Mouse (Mus musculus): Measurements from ENCODE around the gene Ncdn. TPM values are rescaled to one million over a fixed set of nuclear protein-coding genes. Genes with fewer than 3 reads are reported as not detected.

Ncdn gene
- polyA plus RNA-seq, 1 experiment from 2014 or later = 71.3 TPM

DNA sequence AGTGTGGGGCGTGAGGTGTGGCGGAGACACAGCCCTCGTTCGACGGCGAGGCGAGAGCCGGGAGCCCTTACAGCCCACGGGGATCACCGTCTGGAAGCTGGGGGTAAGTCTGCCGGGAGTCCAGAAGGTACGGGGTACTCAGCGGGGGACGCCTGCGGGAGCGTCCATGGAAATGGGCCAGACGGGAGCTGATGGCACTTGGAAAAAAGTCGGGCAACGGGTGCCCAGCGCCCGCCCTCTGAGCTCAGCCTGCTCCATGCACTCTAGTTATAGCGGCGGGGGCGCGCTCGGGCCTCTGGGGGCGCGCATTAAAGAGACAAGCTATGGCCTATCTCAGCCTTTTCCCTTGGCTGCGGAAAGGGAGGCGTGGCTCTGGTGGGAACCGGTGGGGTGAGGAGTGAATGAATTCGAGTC is 17.2 kb downstream of the Ncdn start, which contains the start of gene Tfap2e:
Tfap2e (minus strand) TSS at position 240 of the 414 bp plus-strand sequence.
- Histone ChIP-seq H3K9ac (replicated peaks) (peak within 1 kb of the TSS; percentile 53), H3K27ac (no peak within 1 kb of the TSS), H3K4me1 (replicated peaks) (peaks cover 28% of the 10 kb centered on the region), H3K4me3 (replicated peaks) (peak within 1 kb of the TSS; percentile 34), H3K27me3 (peaks cover 99% of the 10 kb centered on the region), H3K4me2 (replicated peaks) (peak within 1 kb of the TSS; percentile 44), H3K36me3 (no peaks in the 10 kb centered on the region), H3K9me3 (no peaks in the 10 kb centered on the region)
- WGBS = under 1% methylated on average over 32 of the region's 32 CpGs
- peak; percentile 62 for ATAC-seq

DNA sequence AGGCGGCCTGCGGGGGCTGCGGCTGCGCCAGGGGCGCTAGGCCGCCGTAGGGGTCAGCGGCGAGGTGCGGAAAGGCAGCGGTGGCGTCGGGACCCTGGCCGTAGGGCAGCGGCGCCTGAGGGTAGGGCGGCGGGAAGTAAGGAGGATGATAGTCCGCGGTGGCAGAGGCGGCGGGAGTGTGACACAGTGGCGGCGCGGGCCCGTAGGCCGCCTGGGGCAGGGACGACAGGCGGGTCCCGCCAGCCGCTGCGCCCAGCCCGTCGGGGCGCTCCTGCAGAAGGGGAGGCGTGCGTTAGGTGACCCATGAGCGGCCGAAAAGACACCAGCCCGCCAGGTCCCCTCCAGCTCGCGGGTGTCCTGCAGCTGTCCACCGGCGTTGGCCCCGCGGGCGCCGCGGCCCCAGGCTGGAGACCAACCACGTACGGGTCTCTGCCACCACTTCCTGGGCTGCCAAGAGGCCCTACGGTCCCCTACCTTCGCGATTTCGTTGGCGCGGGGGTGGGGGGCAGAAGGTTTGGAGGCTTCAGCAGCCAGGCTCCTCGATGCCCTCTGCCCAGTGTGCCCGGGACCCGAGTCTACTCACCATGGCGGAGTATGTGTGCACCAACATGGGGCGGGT is 17.7 kb downstream of the Ncdn start:
- H3K4me1 ChIP-seq (replicated peaks) = peaks cover 28% of the 10 kb centered on the region
- ATAC-seq = peak; percentile 65
- peak overlapping the region; percentile 53; the same call in 1 of the 2 replicates for H3K9ac ChIP-seq (replicated peaks)
- peak overlapping the region; percentile 44 for H3K4me2 ChIP-seq (replicated peaks)
- no peak overlapping the region for H3K27ac ChIP-seq
- H3K36me3 ChIP-seq = no peaks in the 10 kb centered on the region
- peak overlapping the region; percentile 34 for H3K4me3 ChIP-seq (replicated peaks)
- peaks cover 100% of the 10 kb centered on the region for H3K27me3 ChIP-seq
- H3K9me3 ChIP-seq = no peaks in the 10 kb centered on the region
- WGBS = 2% methylated on average over 46 of the region's 62 CpGs

DNA sequence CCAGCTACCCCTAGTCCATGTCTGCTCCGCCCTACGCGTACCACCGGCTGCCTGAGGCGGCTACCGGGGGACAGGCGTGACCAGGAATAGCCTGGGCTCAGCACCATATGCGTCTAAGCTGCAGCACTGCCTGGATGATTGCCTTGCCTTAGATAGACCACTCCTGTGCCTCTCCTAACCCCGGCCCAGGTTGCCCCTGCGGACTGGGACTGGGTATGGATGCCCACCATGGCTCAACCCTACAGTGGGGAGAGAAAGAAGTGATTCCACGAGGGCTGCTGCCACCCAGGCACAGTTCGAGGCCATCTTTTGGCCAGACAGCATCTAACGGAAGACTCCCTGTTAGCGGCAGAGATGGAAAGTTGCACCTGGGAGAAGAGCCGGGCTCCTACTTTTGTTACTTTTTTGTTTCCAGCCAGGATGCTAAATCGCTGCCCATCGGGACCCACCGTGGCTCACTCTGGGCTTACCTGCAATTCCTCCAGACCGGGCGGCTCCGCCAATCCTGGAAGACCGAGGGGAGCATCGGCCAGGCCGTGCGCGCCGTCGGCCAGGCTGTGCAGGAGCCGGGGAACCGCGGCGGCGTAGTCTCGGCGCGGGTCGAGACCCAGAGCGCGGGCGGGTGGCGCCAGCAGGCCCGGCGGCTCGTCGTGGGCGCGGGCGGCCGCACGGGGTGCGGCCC is 18.4 kb downstream of the Ncdn start:
- Histone ChIP-seq H3K4me1 (replicated peaks) (peaks cover 28% of the 10 kb centered on the region), H3K9me3 (no peaks in the 10 kb centered on the region), H3K9ac (replicated peaks) (peak overlapping the region; percentile 48; the same call in 1 of the 2 replicates), H3K36me3 (no peaks in the 10 kb centered on the region), H3K27ac (no peak overlapping the region), H3K27me3 (peaks cover 100% of the 10 kb centered on the region), H3K4me2 (replicated peaks) (peak overlapping the region; percentile 44), H3K4me3 (replicated peaks) (peak overlapping the region; percentile 34)
- 2% methylated on average over 50 of the region's 51 CpGs for WGBS
- peak; percentile 48; the same call in 1 of the 2 replicates for ATAC-seq

DNA sequence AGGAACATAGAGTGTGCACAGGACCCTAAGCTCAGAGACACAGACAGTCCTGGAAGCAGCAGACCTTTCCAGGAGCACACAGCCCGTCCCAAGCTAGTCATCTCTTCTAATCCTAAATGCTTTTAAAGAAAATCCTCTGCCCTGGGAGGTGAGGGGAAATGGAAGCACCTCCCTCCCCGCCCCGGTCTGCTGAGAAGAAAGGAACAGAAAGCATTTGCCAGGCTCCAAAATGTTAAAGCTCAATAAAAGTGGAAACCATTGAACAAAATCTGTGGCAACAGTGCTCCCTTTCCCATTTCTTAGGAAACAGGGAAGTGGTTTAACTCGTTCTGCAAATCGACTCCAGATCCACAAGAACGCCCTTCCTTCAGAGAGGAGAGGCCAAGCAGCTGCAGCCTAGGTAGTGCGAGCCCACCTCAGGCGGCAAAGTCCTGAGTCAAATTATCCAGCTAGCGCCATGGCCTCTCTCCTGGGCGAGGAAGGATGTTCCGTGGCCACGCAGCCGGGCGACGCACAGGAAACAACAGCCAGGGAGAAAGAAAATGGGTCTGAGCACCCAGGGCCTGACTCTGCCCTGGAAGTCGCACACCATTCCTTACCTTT is 19.1 kb downstream of the Ncdn start:
- ATAC-seq = no peak
- peak overlapping the region; percentile 34 for H3K4me3 ChIP-seq (replicated peaks)
- 1% methylated on average over 16 of the region's 16 CpGs for WGBS
- peaks cover 99% of the 10 kb centered on the region for H3K27me3 ChIP-seq
- H3K4me1 ChIP-seq (replicated peaks) = peaks cover 28% of the 10 kb centered on the region
- no peaks in the 10 kb centered on the region for H3K36me3 ChIP-seq
- H3K4me2 ChIP-seq (replicated peaks) = peak overlapping the region; percentile 44
- H3K9ac ChIP-seq (replicated peaks) = no peak overlapping the region
- H3K27ac ChIP-seq = no peak overlapping the region
- no peaks in the 10 kb centered on the region for H3K9me3 ChIP-seq

DNA sequence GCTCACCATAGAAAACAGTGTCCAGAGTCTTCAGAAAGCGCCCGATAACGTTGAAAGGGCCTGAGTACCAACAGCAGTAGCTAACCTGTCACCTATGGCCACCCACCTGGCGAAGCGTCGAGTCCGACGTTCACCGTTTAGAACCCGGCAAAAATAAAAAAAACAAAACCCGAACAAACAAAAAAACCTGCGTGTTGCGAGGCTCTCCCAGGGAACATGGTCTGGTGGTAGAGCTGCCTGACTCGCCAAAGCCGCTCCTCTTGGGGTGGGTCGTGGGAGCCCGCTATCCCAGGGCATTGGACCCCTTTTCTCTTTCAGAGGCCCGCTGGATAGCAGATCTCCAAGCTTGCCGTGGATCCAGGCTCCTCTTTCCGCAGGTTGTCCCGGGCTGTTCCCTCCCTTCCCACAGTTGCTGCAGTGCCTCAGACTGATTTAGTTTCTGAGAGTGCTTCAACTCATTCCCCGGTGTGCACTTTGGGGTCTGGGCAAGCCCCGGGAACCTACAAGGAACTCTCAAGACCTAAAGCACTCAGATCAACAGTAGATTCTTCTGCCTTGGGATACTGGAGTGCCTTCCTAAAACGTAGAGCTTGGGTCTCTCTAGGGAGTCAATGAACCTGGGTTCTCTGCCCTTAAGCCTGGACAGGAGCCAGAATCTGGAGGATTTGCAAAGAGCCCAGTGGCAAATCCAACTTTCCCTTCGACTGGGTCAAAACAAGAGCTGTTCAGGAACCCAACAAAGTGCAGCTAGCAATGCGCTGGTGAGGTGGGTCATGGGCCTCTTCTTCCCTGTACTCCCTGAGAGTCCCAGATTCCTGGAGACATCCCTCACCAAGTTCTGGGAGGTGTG is 20.5 kb downstream of the Ncdn start:
- H3K4me1 ChIP-seq (replicated peaks) = peaks cover 28% of the 10 kb centered on the region
- no peaks in the 10 kb centered on the region for H3K36me3 ChIP-seq
- H3K27me3 ChIP-seq = peaks cover 92% of the 10 kb centered on the region
- WGBS = 3% methylated on average over 26 of the region's 26 CpGs
- no peaks in the 10 kb centered on the region for H3K9me3 ChIP-seq
- peak overlapping the region; percentile 45 for H3K4me2 ChIP-seq (replicated peaks)
- no peak for ATAC-seq
- H3K4me3 ChIP-seq (replicated peaks) = peak overlapping the region; percentile 26
- no peak overlapping the region for H3K27ac ChIP-seq
- no peak overlapping the region for H3K9ac ChIP-seq (replicated peaks)

DNA sequence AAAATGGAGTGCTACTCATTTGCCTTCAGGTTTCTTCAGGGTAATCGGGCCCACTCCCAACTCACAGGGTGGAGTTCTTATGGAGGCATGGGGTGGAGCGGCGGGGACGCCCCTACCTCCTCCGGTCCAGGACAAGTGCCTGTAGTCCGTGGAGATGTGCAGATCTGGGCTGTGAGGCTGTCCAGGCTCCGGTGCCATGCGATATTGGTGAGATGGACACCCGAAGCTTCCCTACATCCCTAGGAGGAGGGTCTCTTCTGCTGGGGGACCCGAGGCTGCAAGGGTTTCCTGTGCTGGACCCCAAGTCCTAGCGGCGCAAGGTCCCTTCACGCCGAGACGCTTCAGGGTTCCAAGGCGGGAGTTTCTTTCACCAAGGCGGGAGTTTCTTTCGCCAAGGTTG is 21.1 kb downstream of the Ncdn start:
- H3K27me3 ChIP-seq = peaks cover 85% of the 10 kb centered on the region
- 3% methylated on average over 18 of the region's 18 CpGs for WGBS
- no peak overlapping the region for H3K9ac ChIP-seq (replicated peaks)
- no peaks in the 10 kb centered on the region for H3K9me3 ChIP-seq
- peak overlapping the region; percentile 45 for H3K4me2 ChIP-seq (replicated peaks)
- peak overlapping the region; percentile 26 for H3K4me3 ChIP-seq (replicated peaks)
- H3K4me1 ChIP-seq (replicated peaks) = peaks cover 28% of the 10 kb centered on the region
- H3K27ac ChIP-seq = no peak overlapping the region
- ATAC-seq = no peak
- no peaks in the 10 kb centered on the region for H3K36me3 ChIP-seq

DNA sequence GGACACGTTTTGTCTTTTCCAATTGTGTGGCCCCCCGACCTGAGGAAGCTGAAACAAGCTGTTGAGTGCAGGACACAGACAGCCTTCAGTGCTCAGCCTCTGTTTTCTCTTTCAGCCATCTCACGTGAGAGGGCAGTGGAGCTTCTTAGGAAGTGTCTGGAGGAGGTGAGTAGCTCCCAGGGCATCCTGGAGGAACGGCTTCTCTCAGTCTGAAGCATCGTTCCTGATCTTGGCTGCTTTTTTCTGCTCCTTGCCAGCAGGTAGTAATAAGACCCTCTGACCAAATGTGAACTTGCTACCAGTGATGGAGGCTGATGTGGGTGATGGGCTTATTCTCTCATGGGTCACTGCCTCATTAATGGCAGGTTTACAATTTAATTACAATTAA is 45.8 kb downstream of the Ncdn start:
- Histone ChIP-seq H3K4me2 (replicated peaks) (no peak overlapping the region; the same call in 1 of the 2 replicates), H3K36me3 (peaks cover 70% of the 10 kb centered on the region), H3K4me1 (replicated peaks) (peaks cover 21% of the 10 kb centered on the region), H3K9ac (replicated peaks) (no peak overlapping the region), H3K4me3 (replicated peaks) (no peak overlapping the region), H3K27ac (peak overlapping the region; percentile 45), H3K9me3 (no peaks in the 10 kb centered on the region), H3K27me3 (no peaks in the 10 kb centered on the region)
- no peak for ATAC-seq
- 39% methylated on average over 5 of the region's 5 CpGs for WGBS

DNA sequence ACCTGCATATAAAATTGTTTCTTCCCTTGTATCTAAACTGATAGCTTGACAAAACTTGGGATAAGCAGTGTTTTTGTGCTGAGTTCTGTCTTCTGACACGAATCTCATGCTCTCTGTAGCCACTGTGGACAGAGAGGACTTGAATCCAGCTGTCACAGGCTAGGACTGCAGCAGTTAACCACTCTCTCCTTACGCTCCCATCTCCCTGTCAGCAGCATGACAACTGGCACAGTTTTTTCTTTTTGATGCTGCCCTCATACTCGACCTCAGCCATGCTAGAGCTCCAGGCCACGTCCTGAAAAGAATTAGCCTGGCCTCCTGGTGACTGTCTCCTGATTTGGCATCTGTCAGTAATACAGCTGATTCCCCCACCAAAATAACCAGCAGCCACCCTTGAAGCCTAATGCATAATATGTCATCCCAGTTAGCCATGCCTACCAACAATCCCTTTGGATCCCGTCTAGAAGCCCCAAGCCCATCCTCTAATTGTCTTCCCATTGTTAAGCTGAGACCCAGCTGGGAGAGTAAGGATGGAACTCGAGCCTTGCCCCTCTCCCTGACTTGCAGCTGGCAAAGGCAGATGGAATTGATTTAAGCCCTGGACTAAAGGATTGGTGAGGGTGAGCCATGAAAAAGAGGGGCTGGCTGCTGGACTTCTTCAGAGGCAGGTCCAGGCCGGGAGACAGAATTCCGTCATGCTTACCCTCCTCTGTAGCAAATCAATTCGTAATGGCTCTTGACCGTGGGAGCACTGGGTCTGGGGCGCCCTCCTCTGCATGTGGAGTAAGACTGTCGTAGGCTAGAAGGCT is 46.4 kb downstream of the Ncdn start:
- H3K4me3 ChIP-seq (replicated peaks) = no peak overlapping the region
- peak overlapping the region; percentile 58 for H3K27ac ChIP-seq
- H3K9ac ChIP-seq (replicated peaks) = no peak overlapping the region
- peak; percentile 96 for ATAC-seq
- no peaks in the 10 kb centered on the region for H3K9me3 ChIP-seq
- peaks cover 71% of the 10 kb centered on the region for H3K36me3 ChIP-seq
- 47% methylated on average over 12 of the region's 12 CpGs for WGBS
- peaks cover 21% of the 10 kb centered on the region for H3K4me1 ChIP-seq (replicated peaks)
- no peak overlapping the region for H3K4me2 ChIP-seq (replicated peaks)
- no peaks in the 10 kb centered on the region for H3K27me3 ChIP-seq

DNA sequence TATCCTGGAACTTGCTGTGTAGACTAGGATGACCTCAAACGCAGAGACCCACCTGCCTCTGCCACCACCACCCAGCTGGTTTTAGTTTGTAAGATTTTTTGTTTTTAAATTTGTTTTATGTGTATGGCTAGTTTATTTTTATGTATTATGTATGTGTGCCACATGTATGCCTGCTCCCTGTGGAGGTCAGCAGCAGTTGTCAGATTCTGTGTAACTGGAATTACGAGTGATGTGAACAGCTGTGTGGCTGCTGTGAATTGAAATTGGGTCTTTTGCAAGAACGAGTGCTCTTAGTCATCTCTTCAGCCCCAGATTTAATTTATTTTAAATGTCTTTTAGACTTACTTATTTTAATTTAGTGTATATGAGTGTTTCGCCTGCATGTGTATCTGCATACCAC is 56.3 kb downstream of the Ncdn start:
- ATAC-seq = no peak
- H3K4me1 ChIP-seq (replicated peaks) = no peaks in the 10 kb centered on the region
- no peak overlapping the region for H3K27ac ChIP-seq
- 94% methylated on average over 4 of the region's 4 CpGs for WGBS
- no peak overlapping the region for H3K4me3 ChIP-seq (replicated peaks)
- peaks cover 32% of the 10 kb centered on the region for H3K36me3 ChIP-seq
- H3K4me2 ChIP-seq (replicated peaks) = no peak overlapping the region
- no peaks in the 10 kb centered on the region for H3K9me3 ChIP-seq
- no peak overlapping the region for H3K9ac ChIP-seq (replicated peaks)
- no peaks in the 10 kb centered on the region for H3K27me3 ChIP-seq

Measured in midbrain, embryonic 13.5 days (tissue).